ENCODE assay signal across 18 mouse cellular contexts in the genomic region with DNA sequence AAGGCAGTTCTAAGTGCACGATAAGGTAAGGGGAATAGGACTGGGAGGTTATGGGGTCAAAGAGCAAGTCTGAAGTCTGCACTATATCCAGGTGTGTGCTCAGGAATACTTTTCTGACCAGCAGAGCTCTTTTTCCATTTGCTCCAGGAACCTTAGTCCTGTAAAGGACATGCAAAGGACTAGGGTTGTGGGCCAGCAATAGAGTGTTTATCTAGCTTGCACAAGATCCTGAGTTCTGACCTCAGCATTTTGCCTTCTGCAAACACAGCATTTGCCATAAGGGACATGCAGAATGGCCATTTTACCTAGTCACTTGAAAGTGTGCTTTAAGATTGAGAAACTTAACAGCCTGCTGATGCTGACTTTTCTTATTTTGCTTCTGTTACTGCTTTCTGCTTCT. TPM values are rescaled to one million over a fixed set of nuclear protein-coding genes. Genes with fewer than 3 reads are reported as not detected.
A peak's percentile ranks its signal among the peaks of the same experiment; 100 is the strongest.
DNase-seq lines count a peak whose midpoint lies in the region; ATAC-seq and TF ChIP-seq lines count a peak whose summit lies in the region.
"Had no signal": no experiment of that assay in that cellular context is flagged by ENCODE, and none has a peak within 500 bp of the region (broad histone marks: within the 10 kb centered on the region; RNA-seq: fewer than 3 reads in every experiment).

No protein-coding gene starts in this region.

- H3K36me3 ChIP-seq in intestine, postnatal 0 days (ENCODE audit: control insufficient read depth, insufficient read depth): peaks cover 9% of the 10 kb centered on the region; the same call in 1 of the 2 replicates
- H3K36me3 ChIP-seq in kidney, adult 2 months (ENCODE audit: control insufficient read depth, insufficient read depth, low read length): no peaks in the 10 kb centered on the region; the same call in 1 of the 2 replicates

- TF ChIP-seq POLR2A in kidney, adult 2 months (IDR thresholded peaks at IDR 0.05; ENCODE audit: low read depth, low read length): no peak

- H3K4me1 ChIP-seq in intestine, postnatal 0 days (replicated peaks; ENCODE audit: control insufficient read depth, insufficient read depth, low read length): no peaks in the 10 kb centered on the region
- no peaks in the 10 kb centered on the region for H3K4me1 ChIP-seq in kidney, adult 2 months (ENCODE audit: control insufficient read depth, insufficient read depth, low read length)
- H3K4me1 ChIP-seq: embryonic facial prominence, embryonic 10.5 days had no signal

- H3K4me3 ChIP-seq in intestine, postnatal 0 days (ENCODE audit: low read depth, low read length): no peak overlapping the region
- H3K4me3 ChIP-seq in kidney, adult 2 months (ENCODE audit: insufficient read depth, low read depth, low read length): no peak overlapping the region
- H3K4me3 ChIP-seq: embryonic facial prominence, embryonic 10.5 days; heart, adult 2 months had no signal

- 48% methylated on average over 1 of the region's 1 CpGs for WGBS in intestine, postnatal 0 days
- 60% methylated on average over 1 of the region's 1 CpGs for WGBS in kidney, adult 2 months

- no peak overlapping the region for H3K4me2 ChIP-seq in intestine, postnatal 0 days (replicated peaks; ENCODE audit: low read depth)
- H3K4me2 ChIP-seq: hindbrain, embryonic 14.5 days had no signal

- H3K27me3 ChIP-seq in intestine, postnatal 0 days (replicated peaks; ENCODE audit: control insufficient read depth, insufficient read depth, low read length): no peaks in the 10 kb centered on the region
- no peaks in the 10 kb centered on the region for H3K27me3 ChIP-seq in kidney, adult 2 months (replicated peaks; ENCODE audit: control insufficient read depth, insufficient read depth, low read length)

- H3K9ac ChIP-seq in intestine, postnatal 0 days (ENCODE audit: low read depth, low read length): no peak overlapping the region
- H3K9ac ChIP-seq: hindbrain, embryonic 14.5 days had no signal

- DNase-seq in adipocyte (ENCODE audit: low spot score): peak; percentile 36
- peak; percentile 67 to 75 for DNase-seq in lung, adult 18-20 months
- peak; percentile 72 for DNase-seq in lung, postnatal 25 days (ENCODE audit: low spot score)
- no peak for DNase-seq in right cerebral cortex, postnatal 4 days
- DNase-seq in kidney, adult 2 months: no peak
- no peak for DNase-seq in adrenal gland, adult 18-20 months (ENCODE audit: low spot score in 2 of 2)
- DNase-seq: adrenal gland, postnatal 25 days; cerebellum, adult 9-11 months; gastrocnemius, postnatal 36 days; heart, adult 2 months; heart, postnatal 36 days; kidney, adult 11 months; midbrain, embryonic 14.5 days had no signal

- ATAC-seq in intestine, postnatal 0 days: peak; percentile 51; the same call in 1 of the 2 replicates

- H3K9me3 ChIP-seq in intestine, postnatal 0 days (ENCODE audit: control insufficient read depth): no peaks in the 10 kb centered on the region
- H3K9me3 ChIP-seq: embryonic facial prominence, embryonic 10.5 days had no signal

- no peak for TF ChIP-seq CTCF in intestine, postnatal 0 days (IDR thresholded peaks at IDR 0.05; ENCODE audit: low read depth)
- TF ChIP-seq CTCF in kidney, adult 2 months (conservative IDR thresholded peaks at IDR 0.05; ENCODE audit: insufficient read depth, insufficient read length, low read depth, low read length): no peak

- peak overlapping the region; percentile 23; the same call in 1 of the 2 replicates for H3K27ac ChIP-seq in intestine, postnatal 0 days (ENCODE audit: low read depth, low read length)
- H3K27ac ChIP-seq in kidney, adult 2 months (ENCODE audit: insufficient read depth, low read depth, low read length): no peak overlapping the region
- H3K27ac ChIP-seq: embryonic facial prominence, embryonic 10.5 days; heart, adult 2 months; hindbrain, embryonic 14.5 days; kidney, postnatal 0 days; stomach, postnatal 0 days had no signal

RNA-seq across cellular contexts. Expression of gene Atrn, which starts 58.7 kb away (rescaled TPM):
- 3.1 and 3.7 TPM in 2 replicates for polyA plus RNA-seq in intestine, postnatal 0 days (2015; fragmentation: Nextera tagmentation; extraction: Ambion mirVana)
- 14.5 and 14.9 TPM in 2 replicates for polyA plus RNA-seq in kidney, adult 2 months (2012; rRNA removed)
- total RNA-seq in adrenal gland, adult 18-20 months (2021): 10 to 100 TPM; 24.0 to 32.1 TPM

RNA-seq across cellular contexts. Expression of gene 4930402H24Rik, which starts 58.8 kb away (rescaled TPM):
- polyA plus RNA-seq in intestine, postnatal 0 days (2015; fragmentation: Nextera tagmentation; extraction: Ambion mirVana): 9.0 and 10.6 TPM in 2 replicates
- 70.2 and 91.4 TPM in 2 replicates for polyA plus RNA-seq in kidney, adult 2 months (2012; rRNA removed)
- total RNA-seq in adrenal gland, adult 18-20 months (2021): 10 to 100 TPM; 29.5 to 47.8 TPM

Comparison
In these comparisons a context has a peak if more than half of its experiments do, and no peak if none do; other contexts are left out.
1. DNase-seq: peak in adipocyte (single experiment), lung, adult 18-20 months (2 of 2) and lung, postnatal 25 days (single experiment); none in right cerebral cortex, postnatal 4 days (single experiment), kidney, adult 2 months (single experiment) and adrenal gland, adult 18-20 months (0 of 2).